Mouse (Mus musculus): ENCODE measurements around the gene Cnksr3. TPM values are rescaled to one million over a fixed set of nuclear protein-coding genes. Genes with fewer than 3 reads are reported as not detected.

Gene Cnksr3
- total and polyA plus RNA-seq, 3 experiments: not detected

- TF ChIP-seq SIN3A (IDR thresholded peaks at IDR 0.05; ENCODE audit: low read length) (no peak), ELF1 (IDR thresholded peaks at IDR 0.05; ENCODE audit: low read depth, low read length) (no peak), ZNF384 (IDR thresholded peaks at IDR 0.05; ENCODE audit: low read depth, low read length) (no peak), NELFE (IDR thresholded peaks at IDR 0.05; ENCODE audit: low read depth, low read length) (no peak), MAX (IDR thresholded peaks at IDR 0.05; ENCODE audit: low read length) (no peak), RAD21 (IDR thresholded peaks at IDR 0.05; ENCODE audit: low read depth, low read length) (no peak), JUND (IDR thresholded peaks at IDR 0.05; ENCODE audit: low read depth, low read length) (no peak), RCOR1 (IDR thresholded peaks at IDR 0.05; ENCODE audit: low read depth, low read length) (no peak), NRF1 (IDR thresholded peaks at IDR 0.05; ENCODE audit: insufficient read depth, low read depth, low read length, poor library complexity, severe bottlenecking) (no peak)
- H3K9me3 ChIP-seq (replicated peaks; ENCODE audit: insufficient read depth, low read length): no peaks in the 10 kb centered on the region
- no peaks in the 10 kb centered on the region for H3K79me2 ChIP-seq (ENCODE audit: control insufficient read depth, insufficient read depth, low read length, poor library complexity)
- H3K36me3 ChIP-seq (ENCODE audit: control insufficient read depth in 1 of 2, insufficient read depth in 2 of 2, low read length in 2 of 2): no peaks in the 10 kb centered on the region
- H3K27me3 ChIP-seq (ENCODE audit: control insufficient read depth in 1 of 2, insufficient read depth in 2 of 2, low read length in 2 of 2): no peaks in the 10 kb centered on the region
- no peak overlapping the region for H3K9ac ChIP-seq (ENCODE audit: control insufficient read depth, low read depth, low read length, poor library complexity, severe bottlenecking)
- H3K27ac ChIP-seq (ENCODE audit: control insufficient read depth, low read depth, low read length): no peak overlapping the region
- H3K4me3 ChIP-seq (ENCODE audit: control insufficient read depth in 1 of 2, insufficient read depth in 1 of 2, low read depth in 2 of 2, low read length in 2 of 2): no peak overlapping the region
- H3K4me1 ChIP-seq (ENCODE audit: control insufficient read depth in 1 of 2, insufficient read depth in 2 of 2, low read length in 2 of 2): no peaks in the 10 kb centered on the region
- DNase-seq (ENCODE audit: low read depth, low spot score): no peak
Measured at GRCm38 (mm10) chr10:7197733-7198132, 14.3 kb downstream of the Cnksr3 start.

- Histone ChIP-seq H3K27ac (ENCODE audit: control insufficient read depth, low read depth, low read length) (no peak overlapping the region), H3K9me3 (replicated peaks; ENCODE audit: insufficient read depth, low read length) (no peaks in the 10 kb centered on the region), H3K4me3 (ENCODE audit: control insufficient read depth in 1 of 2, insufficient read depth in 1 of 2, low read depth in 2 of 2, low read length in 2 of 2) (no peak overlapping the region), H3K4me1 (ENCODE audit: control insufficient read depth in 1 of 2, insufficient read depth in 2 of 2, low read length in 2 of 2) (no peaks in the 10 kb centered on the region), H3K9ac (ENCODE audit: control insufficient read depth, low read depth, low read length, poor library complexity, severe bottlenecking) (no peak overlapping the region), H3K27me3 (ENCODE audit: control insufficient read depth in 1 of 2, insufficient read depth in 2 of 2, low read length in 2 of 2) (no peaks in the 10 kb centered on the region), H3K79me2 (ENCODE audit: control insufficient read depth, insufficient read depth, low read length, poor library complexity) (no peaks in the 10 kb centered on the region), H3K36me3 (ENCODE audit: control insufficient read depth in 1 of 2, insufficient read depth in 2 of 2, low read length in 2 of 2) (no peaks in the 10 kb centered on the region)
- no peak for DNase-seq (ENCODE audit: low read depth, low spot score)
- TF ChIP-seq JUND (IDR thresholded peaks at IDR 0.05; ENCODE audit: low read depth, low read length) (no peak), POLR2AphosphoS2 (IDR thresholded peaks at IDR 0.05; ENCODE audit: low read length) (no peak), CTCF (IDR thresholded peaks at IDR 0.05 in 2 of 3, conservative IDR thresholded peaks at IDR 0.05 in 1 of 3; ENCODE audit: control insufficient read depth in 1 of 3, insufficient read depth in 1 of 3, low read depth in 2 of 3, low read length in 3 of 3, poor library complexity in 1 of 3, severe bottlenecking in 1 of 3) (no peak), MYB (IDR thresholded peaks at IDR 0.05; ENCODE audit: low read depth, low read length) (no peak), UBTF (IDR thresholded peaks at IDR 0.05; ENCODE audit: borderline replicate concordance, insufficient read depth, low read depth, low read length) (no peak), ELF1 (IDR thresholded peaks at IDR 0.05; ENCODE audit: low read depth, low read length) (no peak), USF2 (IDR thresholded peaks at IDR 0.05; ENCODE audit: borderline replicate concordance in 1 of 2, insufficient read depth in 1 of 2, low read depth in 1 of 2, low read length in 2 of 2) (no peak), CHD2 (IDR thresholded peaks at IDR 0.05; ENCODE audit: low read length) (no peak), EP300 (IDR thresholded peaks at IDR 0.05; ENCODE audit: low read depth in 1 of 2, low read length in 2 of 2) (no peak), POLR2A (IDR thresholded peaks at IDR 0.05; ENCODE audit: control insufficient read depth in 1 of 2, insufficient read depth in 1 of 2, low read depth in 1 of 2, low read length in 2 of 2, poor library complexity in 1 of 2) (no peak), SMC3 (IDR thresholded peaks at IDR 0.05; ENCODE audit: low read depth, low read length) (no peak), KAT2A (conservative IDR thresholded peaks at IDR 0.05; ENCODE audit: low read depth, low read length) (no peak), RCOR1 (IDR thresholded peaks at IDR 0.05; ENCODE audit: low read depth, low read length) (no peak), CHD1 (IDR thresholded peaks at IDR 0.05; ENCODE audit: low read depth, low read length) (no peak), MXI1 (IDR thresholded peaks at IDR 0.05; ENCODE audit: low read depth, low read length) (no peak), BHLHE40 (IDR thresholded peaks at IDR 0.05; ENCODE audit: borderline replicate concordance, low read depth, low read length) (no peak), RAD21 (IDR thresholded peaks at IDR 0.05; ENCODE audit: low read depth, low read length) (no peak), MAFK (IDR thresholded peaks at IDR 0.05; ENCODE audit: borderline replicate concordance, low read depth, low read length) (no peak), GABPA (IDR thresholded peaks at IDR 0.05; ENCODE audit: low read depth, low read length) (no peak)
Measured at GRCm38 (mm10) chr10:7196668-7197400, 15.2 kb downstream of the Cnksr3 start.

All from MEL (cell line).